Mouse (Mus musculus): ENCODE measurements around the gene Tmem140.

Tmem140 gene

GRCm38 (mm10) chr6:34875966-34876834, 13.3 kb downstream of the Tmem140 start:
- DNase-seq (ENCODE audit: low spot score in 2 of 2): no peak

- DNase-seq (ENCODE audit: low spot score in 2 of 2): no peak
These were observed 13.8 kb downstream of the Tmem140 start for GRCm38 (mm10) chr6:34876835-34877156.

DNA sequence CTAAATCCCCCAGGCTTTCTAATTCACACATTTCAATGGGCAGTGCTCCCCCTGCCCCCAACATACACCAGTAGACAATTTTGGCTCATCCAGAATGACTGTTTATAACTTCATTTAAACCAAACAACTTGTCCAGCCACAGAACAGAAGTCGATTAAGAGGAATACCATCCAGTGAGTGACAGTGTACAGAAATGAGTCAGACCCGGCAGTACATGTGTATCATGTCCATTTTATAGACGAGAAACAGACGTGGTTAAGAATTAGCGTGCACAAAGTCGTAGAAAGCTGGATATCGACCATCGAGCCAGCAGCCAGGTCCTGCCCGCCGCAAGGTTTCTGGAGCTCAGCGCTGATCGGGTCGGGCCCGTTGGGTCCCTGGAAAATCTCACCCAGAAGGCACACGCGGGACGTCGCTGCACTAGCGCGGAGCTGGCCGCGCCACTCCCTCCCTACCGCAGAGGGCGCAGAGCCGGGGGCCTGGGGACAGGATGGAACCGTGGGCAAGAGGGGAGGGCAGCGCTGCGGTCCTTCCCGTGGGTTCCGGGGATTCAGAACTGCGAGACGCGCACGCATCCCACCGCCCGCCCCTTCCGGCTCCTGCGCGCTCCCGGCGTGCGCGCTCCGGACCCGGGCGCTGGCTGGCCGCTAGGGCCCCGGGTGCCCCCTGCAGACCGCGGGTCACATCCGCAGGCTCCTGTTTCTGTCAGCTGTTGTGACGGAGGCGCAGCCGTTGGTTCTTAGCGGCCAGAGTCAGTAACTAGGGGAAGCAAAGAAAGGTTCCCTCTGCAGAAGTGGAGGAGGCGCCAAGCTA, 14.8 kb downstream of the Tmem140 start, which contains the start of gene Cyren:
TSS of gene Cyren (minus strand) at position 552 of the 813 bp plus-strand sequence.
- DNase-seq (ENCODE audit: low spot score in 2 of 2): peak; percentile 82 to 87

DNA sequence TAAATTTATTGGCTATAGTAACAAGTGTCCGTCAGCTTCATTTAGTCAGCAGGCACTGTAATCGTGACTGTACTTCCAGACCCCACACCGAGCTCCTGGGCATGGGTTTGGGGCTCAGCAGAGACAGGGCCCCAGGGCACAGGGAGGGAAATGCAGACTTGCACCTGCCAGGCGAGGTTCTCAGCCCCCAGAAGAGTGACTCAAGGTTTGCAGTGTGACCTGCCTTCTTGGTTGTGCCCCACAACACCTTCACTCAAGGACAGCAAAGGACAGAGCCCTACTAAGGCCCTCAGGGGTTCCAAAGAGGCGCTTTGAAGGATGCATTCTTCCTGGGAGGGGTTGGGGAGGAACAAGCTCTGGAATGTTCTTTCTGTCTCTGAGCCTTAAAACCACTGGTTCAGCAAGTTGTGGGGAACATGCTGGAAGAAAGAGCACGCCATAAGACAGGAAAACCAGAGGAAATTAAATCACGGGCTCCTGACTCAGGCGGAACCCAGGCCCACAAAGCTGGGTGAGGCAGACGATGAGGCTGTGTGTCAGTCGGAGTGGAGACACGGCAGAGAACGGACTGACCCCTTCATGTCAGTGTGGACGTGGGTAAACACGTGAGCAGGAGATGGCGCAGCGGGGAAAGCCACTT, 16.3 kb downstream of the Tmem140 start:
- DNase-seq (ENCODE audit: low spot score in 2 of 2): no peak

GRCm38 (mm10) chr6:34879911-34880475, 17.0 kb downstream of the Tmem140 start:
- DNase-seq (ENCODE audit: low spot score in 2 of 2): peak; percentile 70 to 76

DNA sequence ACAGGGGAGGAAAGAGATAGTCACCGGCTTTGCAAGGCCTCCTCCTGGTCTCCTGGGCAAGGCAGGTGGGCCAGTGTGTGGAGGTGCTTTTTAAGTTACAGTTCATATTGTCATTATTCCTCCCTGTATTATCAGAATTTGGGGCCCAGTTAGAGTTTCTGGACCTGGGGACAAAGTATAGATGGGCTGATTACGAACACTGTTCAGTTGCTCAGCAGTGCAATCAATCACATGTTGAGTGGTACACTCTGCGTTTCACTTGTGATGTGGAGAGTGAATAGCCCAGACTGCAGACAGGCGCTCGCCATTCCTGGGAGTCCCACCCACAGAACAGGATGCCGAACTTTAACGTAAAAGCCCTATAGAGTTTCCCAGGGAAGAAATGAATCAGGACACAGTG, 21.8 kb downstream of the Tmem140 start:
- DNase-seq (ENCODE audit: low spot score in 2 of 2): no peak

- no peak for DNase-seq (ENCODE audit: low spot score in 2 of 2)
These were observed 24.3 kb downstream of the Tmem140 start for GRCm38 (mm10) chr6:34887131-34887850.

DNA sequence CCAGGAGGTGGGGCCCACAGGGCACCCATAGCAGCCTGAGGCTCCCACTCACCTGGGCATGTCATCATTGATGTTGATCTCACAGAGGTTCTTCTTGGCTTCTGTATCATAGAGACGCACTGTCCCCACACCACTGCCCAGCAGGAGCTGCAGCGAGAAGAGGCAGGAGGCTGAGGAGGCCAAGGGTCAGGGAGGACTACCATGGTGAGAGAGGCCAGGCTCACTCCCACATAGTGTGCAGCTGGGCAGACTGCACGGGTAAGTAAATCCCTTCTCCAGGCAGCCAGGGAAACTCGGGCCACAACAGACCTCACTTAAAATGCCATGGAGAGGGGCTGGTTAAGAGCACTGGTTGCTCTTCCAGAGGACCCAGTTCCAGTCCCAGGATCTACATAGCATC, 26.2 kb downstream of the Tmem140 start:
- DNase-seq (ENCODE audit: low spot score in 2 of 2): no peak

DNA sequence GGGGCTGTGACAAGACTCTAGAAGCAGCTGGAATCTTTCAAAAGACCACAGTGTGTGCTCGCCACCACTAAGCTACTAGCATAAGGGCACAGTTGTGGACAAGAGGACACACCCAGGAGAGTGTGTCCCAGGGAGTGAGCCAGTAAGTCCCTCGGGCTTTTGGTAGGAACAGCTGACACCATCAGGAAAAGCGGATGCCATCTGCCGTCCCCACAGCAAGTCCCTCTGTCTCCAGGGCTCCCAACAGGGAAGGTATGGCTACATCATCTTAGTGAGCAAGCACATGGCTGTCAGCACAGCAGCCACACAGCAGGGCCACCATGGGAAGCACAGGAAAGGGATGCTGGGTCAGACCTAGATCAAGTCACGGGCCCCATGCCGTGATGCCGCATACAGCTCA, 32.6 kb downstream of the Tmem140 start:
- no peak for DNase-seq (ENCODE audit: low spot score in 2 of 2)

DNA sequence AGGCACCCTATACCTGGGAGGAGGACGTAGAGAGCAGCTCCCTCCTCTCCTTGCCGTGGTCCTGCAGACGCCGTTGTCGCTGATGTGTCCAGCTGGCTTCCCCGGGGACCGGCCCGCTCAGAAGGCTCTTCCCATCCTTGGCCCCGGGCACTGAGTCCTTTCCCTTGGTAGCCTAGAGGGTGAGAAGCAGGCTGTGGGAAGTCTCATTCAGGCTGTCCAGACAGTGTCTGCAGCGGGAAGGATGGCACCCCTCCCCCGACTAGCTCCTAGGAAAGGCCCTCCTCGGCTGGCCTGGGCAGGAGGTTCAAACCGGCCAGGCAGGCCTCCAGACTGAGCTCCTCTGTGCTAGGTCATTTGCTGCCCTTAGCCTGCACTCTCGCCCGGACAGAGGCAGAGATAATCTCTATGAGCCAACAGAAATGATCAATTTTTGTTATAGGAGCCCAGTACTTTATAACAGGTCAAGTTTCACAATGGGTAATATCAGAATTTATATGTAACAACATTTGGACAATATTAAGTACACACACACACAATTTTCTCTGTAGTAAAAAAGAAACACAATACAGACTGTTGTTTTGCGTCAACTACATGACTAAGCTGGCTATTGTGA, 33.3 kb downstream of the Tmem140 start:
- no peak for DNase-seq (ENCODE audit: low spot score in 2 of 2)

GRCm38 (mm10) chr6:34899127-34899526, 36.2 kb downstream of the Tmem140 start:
- DNase-seq (ENCODE audit: low spot score in 2 of 2): no peak

DNA sequence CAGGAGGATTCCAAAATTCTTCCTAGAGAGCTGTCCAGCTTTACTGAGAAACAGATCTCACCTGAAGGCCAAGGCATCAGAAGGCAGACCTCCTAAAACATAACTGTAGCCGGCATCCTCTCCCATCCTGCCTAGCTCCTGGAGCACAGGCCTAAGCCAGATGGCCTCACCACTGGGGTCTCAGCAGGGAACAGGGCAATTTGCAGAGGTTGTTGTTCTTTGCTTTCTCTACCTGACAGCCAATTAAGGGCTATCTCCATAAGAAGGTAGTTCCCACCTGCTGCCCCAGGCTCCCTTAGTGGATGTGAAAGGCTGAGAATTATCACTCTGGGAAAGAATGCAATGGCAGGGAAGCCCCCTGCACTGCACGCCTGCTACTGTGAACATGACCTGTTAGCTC, 38.0 kb downstream of the Tmem140 start:
- DNase-seq (ENCODE audit: low spot score in 2 of 2): no peak

DNA sequence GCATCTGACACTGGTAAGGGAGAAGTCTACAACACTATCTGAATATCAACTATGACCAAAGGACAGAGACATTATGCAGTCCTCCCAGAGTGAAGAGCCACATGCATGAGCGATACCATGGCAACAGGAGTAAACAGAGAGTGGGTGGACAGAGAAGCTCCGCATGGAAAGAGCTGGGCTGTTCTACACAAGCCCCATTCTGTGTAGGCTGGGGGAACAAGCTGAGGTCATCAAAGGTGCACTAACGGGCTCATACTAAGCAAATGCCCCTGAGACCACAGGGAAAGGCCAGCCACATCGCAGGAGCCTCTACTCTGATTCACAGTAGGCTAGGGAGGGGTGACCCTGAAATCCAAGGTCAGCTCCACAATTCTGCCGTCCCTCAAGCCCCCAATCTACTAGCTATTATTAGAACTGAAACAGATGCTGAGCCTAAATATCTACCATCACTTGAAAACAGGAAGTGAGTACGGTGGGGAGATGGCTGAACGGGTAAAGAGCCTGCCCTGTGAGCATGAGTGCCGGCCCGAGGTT, 39.0 kb downstream of the Tmem140 start:
- DNase-seq (ENCODE audit: low spot score in 2 of 2): no peak

GRCm38 (mm10) chr6:34902578-34902977, 39.6 kb downstream of the Tmem140 start:
- no peak for DNase-seq (ENCODE audit: low spot score in 2 of 2)

- no peak for DNase-seq (ENCODE audit: low spot score in 2 of 2)
These were observed 40.5 kb downstream of the Tmem140 start for GRCm38 (mm10) chr6:34903441-34903840.

DNA sequence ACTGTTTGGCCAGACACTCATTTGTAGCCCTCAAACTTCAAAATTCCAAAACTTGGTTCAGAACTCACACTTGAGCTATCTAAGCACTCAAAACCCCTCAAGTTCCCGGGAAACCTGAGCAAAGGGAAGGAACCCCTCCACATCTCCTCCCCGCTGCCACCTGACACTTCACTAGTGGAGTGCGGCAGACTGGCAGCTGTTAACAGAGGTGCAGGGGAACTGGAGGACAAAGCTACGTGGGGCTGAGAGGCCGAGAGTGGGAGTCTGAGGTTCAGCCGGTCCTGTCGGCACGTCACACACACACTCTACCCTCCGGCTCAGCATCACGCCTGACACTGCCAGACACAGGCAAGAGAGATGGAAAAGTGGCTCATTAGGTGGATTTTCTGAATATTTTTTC, 40.9 kb downstream of the Tmem140 start:
- DNase-seq (ENCODE audit: low spot score in 2 of 2): no peak

DNA sequence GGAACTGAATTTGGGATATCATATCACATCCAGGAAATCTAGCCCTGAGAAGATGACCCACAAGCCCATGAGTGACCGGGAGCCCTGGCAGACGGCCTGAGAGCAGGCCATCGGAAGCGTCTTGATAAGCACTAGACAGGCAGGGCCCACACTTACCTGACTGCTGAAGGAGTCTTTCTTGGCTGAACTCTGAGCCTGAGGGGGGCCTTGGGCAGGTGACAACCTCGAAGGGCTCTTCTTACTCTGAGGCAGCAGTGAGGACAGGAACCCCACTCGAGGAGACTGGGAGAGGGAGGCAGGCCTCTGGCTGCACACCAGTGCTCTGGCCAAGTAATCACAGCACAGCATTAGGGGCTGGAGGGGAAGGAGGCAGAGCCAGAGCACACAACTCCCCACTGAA, 41.4 kb downstream of the Tmem140 start:
- DNase-seq (ENCODE audit: low spot score in 2 of 2): no peak

- no peak for DNase-seq (ENCODE audit: low spot score in 2 of 2)
These were observed 43.2 kb downstream of the Tmem140 start for GRCm38 (mm10) chr6:34906125-34906524.

DNA sequence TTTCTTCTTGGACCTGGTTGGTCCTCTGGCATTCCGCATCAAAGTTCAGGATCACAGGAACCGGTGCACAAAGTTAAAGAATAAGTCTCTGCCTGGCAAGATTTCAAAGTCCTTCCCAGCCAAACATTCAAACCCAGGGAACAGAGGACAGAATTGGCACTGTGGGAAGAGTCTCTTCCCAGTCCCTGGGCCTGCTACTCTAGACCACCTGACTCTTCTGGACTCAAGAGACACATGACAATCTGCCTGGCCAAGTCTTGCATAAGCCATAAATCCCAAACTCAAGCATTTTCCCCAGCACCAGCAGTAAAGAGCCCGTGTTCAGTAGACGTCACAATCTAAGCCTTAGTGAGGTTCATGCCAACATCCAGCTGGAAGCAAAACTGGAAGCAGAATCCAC, 43.7 kb downstream of the Tmem140 start:
- DNase-seq (ENCODE audit: low spot score in 2 of 2): no peak

GRCm38 (mm10) chr6:34907121-34907614, 44.2 kb downstream of the Tmem140 start:
- DNase-seq (ENCODE audit: low spot score in 2 of 2): no peak
